Mouse (Mus musculus): ENCODE data around the gene Gm11492. TPM values are rescaled to one million over a fixed set of nuclear protein-coding genes. Genes with fewer than 3 reads are reported as not detected.

Gm11492 gene
- polyA plus RNA-seq, 1 experiment from 2014 or later = not detected

GRCm38 (mm10) chr11:87579713-87580112 is 13.3 kb downstream of the Gm11492 start:
- Histone ChIP-seq H3K9ac (no peak overlapping the region; the same call in 1 of the 2 replicates), H3K9me3 (replicated peaks) (no peaks in the 10 kb centered on the region)
- 49% methylated on average over 1 of the region's 1 CpGs for WGBS (ENCODE audit: insufficient replicate concordance)

GRCm38 (mm10) chr11:87580543-87581085 is 14.2 kb downstream of the Gm11492 start:
- ATAC-seq (ENCODE audit: insufficient read depth) = no peak
- WGBS (ENCODE audit: insufficient replicate concordance) = 56% methylated on average over 10 of the region's 10 CpGs

More at GRCm38 (mm10) chr11:87579713-87580112, 13.3 kb downstream of the Gm11492 start:
- ATAC-seq (ENCODE audit: insufficient read depth) = no peak
- Histone ChIP-seq H3K27me3 (peaks cover 11% of the 10 kb centered on the region), H3K4me2 (peak overlapping the region; percentile 97; the same call in 1 of the 2 replicates), H3K4me1 (replicated peaks) (peaks cover 25% of the 10 kb centered on the region), H3K36me3 (replicated peaks) (no peaks in the 10 kb centered on the region), H3K4me3 (replicated peaks) (no peak overlapping the region), H3K27ac (replicated peaks) (peak overlapping the region; percentile 41; the same call in 1 of the 2 replicates)

GRCm38 (mm10) chr11:87581161-87581865 is 14.9 kb downstream of the Gm11492 start:
- Histone ChIP-seq H3K4me2 (no peak overlapping the region), H3K4me3 (replicated peaks) (no peak overlapping the region), H3K9ac (no peak overlapping the region), H3K27ac (replicated peaks) (no peak overlapping the region), H3K27me3 (peaks cover 8% of the 10 kb centered on the region; the same call in 1 of the 2 replicates), H3K4me1 (replicated peaks) (peaks cover 25% of the 10 kb centered on the region), H3K9me3 (replicated peaks) (no peaks in the 10 kb centered on the region), H3K36me3 (replicated peaks) (no peaks in the 10 kb centered on the region)
- ATAC-seq (ENCODE audit: insufficient read depth) = no peak
- WGBS (ENCODE audit: insufficient replicate concordance) = 75% methylated on average over 12 of the region's 12 CpGs

More at GRCm38 (mm10) chr11:87580543-87581085, 14.2 kb downstream of the Gm11492 start:
- no peak overlapping the region for H3K9ac ChIP-seq
- H3K9me3 ChIP-seq (replicated peaks) = no peaks in the 10 kb centered on the region
- H3K36me3 ChIP-seq (replicated peaks) = no peaks in the 10 kb centered on the region
- peaks cover 11% of the 10 kb centered on the region for H3K27me3 ChIP-seq
- no peak overlapping the region for H3K27ac ChIP-seq (replicated peaks)
- no peak overlapping the region for H3K4me2 ChIP-seq
- peaks cover 25% of the 10 kb centered on the region for H3K4me1 ChIP-seq (replicated peaks)
- H3K4me3 ChIP-seq (replicated peaks) = no peak overlapping the region

- ATAC-seq (ENCODE audit: insufficient read depth) = no peak
- Histone ChIP-seq H3K4me3 (replicated peaks) (no peak overlapping the region), H3K4me1 (replicated peaks) (peaks cover 25% of the 10 kb centered on the region), H3K36me3 (replicated peaks) (no peaks in the 10 kb centered on the region), H3K4me2 (no peak overlapping the region), H3K27ac (replicated peaks) (no peak overlapping the region), H3K9me3 (replicated peaks) (no peaks in the 10 kb centered on the region), H3K27me3 (peaks cover 4% of the 10 kb centered on the region; the same call in 1 of the 2 replicates), H3K9ac (no peak overlapping the region)
- WGBS (ENCODE audit: insufficient replicate concordance) = 63% methylated on average over 8 of the region's 8 CpGs
Measured at GRCm38 (mm10) chr11:87581933-87582710, 15.7 kb downstream of the Gm11492 start.

GRCm38 (mm10) chr11:87583291-87584034 is 17.0 kb downstream of the Gm11492 start:
- Histone ChIP-seq H3K4me2 (no peak overlapping the region), H3K27ac (replicated peaks) (no peak overlapping the region), H3K9me3 (replicated peaks) (no peaks in the 10 kb centered on the region), H3K4me3 (replicated peaks) (no peak overlapping the region), H3K9ac (no peak overlapping the region), H3K36me3 (replicated peaks) (no peaks in the 10 kb centered on the region), H3K27me3 (no peaks in the 10 kb centered on the region), H3K4me1 (replicated peaks) (peaks cover 14% of the 10 kb centered on the region)
- no peak for ATAC-seq (ENCODE audit: insufficient read depth)
- 56% methylated on average over 6 of the region's 6 CpGs for WGBS (ENCODE audit: insufficient replicate concordance)

GRCm38 (mm10) chr11:87584711-87585505 is 18.5 kb downstream of the Gm11492 start:
- peaks cover 9% of the 10 kb centered on the region for H3K4me1 ChIP-seq (replicated peaks)
- H3K27me3 ChIP-seq = no peaks in the 10 kb centered on the region
- ATAC-seq (ENCODE audit: insufficient read depth) = no peak
- no peaks in the 10 kb centered on the region for H3K36me3 ChIP-seq (replicated peaks)
- no peaks in the 10 kb centered on the region for H3K9me3 ChIP-seq (replicated peaks)
- H3K9ac ChIP-seq = no peak overlapping the region
- H3K4me3 ChIP-seq (replicated peaks) = no peak overlapping the region
- H3K4me2 ChIP-seq = no peak overlapping the region
- H3K27ac ChIP-seq (replicated peaks) = peak overlapping the region; percentile 6; the same call in 1 of the 2 replicates
- 70% methylated on average over 10 of the region's 10 CpGs for WGBS (ENCODE audit: insufficient replicate concordance)

- Histone ChIP-seq H3K9ac (no peak overlapping the region), H3K4me3 (replicated peaks) (no peak overlapping the region), H3K4me1 (replicated peaks) (peaks cover 20% of the 10 kb centered on the region), H3K36me3 (replicated peaks) (no peaks in the 10 kb centered on the region), H3K27ac (replicated peaks) (no peak overlapping the region), H3K4me2 (no peak overlapping the region), H3K9me3 (replicated peaks) (no peaks in the 10 kb centered on the region), H3K27me3 (no peaks in the 10 kb centered on the region)
- ATAC-seq (ENCODE audit: insufficient read depth) = no peak
- WGBS (ENCODE audit: insufficient replicate concordance) = 76% methylated on average over 5 of the region's 5 CpGs
Measured at GRCm38 (mm10) chr11:87587211-87587874, 20.9 kb downstream of the Gm11492 start.

- ATAC-seq (ENCODE audit: insufficient read depth) = no peak
- no peaks in the 10 kb centered on the region for H3K27me3 ChIP-seq
- H3K4me2 ChIP-seq = 0 out of 2 replicates have a peak overlapping the region, but pooled peaks have one; percentile 87
- H3K9ac ChIP-seq = no peak overlapping the region
- no peak overlapping the region for H3K27ac ChIP-seq (replicated peaks)
- H3K36me3 ChIP-seq (replicated peaks) = 0 out of 2 replicates have a peak, but pooled peaks cover 7% of the 10 kb centered on the region
- H3K9me3 ChIP-seq (replicated peaks) = no peaks in the 10 kb centered on the region
- WGBS (ENCODE audit: insufficient replicate concordance) = 87% methylated on average over 8 of the region's 8 CpGs
- no peak overlapping the region for H3K4me3 ChIP-seq (replicated peaks)
- peaks cover 42% of the 10 kb centered on the region for H3K4me1 ChIP-seq (replicated peaks)
Measured at GRCm38 (mm10) chr11:87589605-87590004, 23.2 kb downstream of the Gm11492 start.

- Histone ChIP-seq H3K9me3 (replicated peaks) (no peaks in the 10 kb centered on the region), H3K36me3 (replicated peaks) (0 out of 2 replicates have a peak, but pooled peaks cover 8% of the 10 kb centered on the region), H3K4me1 (replicated peaks) (peaks cover 56% of the 10 kb centered on the region), H3K9ac (peak overlapping the region; percentile 81), H3K27me3 (no peaks in the 10 kb centered on the region), H3K4me2 (peak overlapping the region; percentile 87), H3K27ac (replicated peaks) (peak overlapping the region; percentile 96), H3K4me3 (replicated peaks) (peak overlapping the region; percentile 74)
- no peak for ATAC-seq (ENCODE audit: insufficient read depth)
- 2% methylated on average over 25 of the region's 25 CpGs for WGBS (ENCODE audit: insufficient replicate concordance)
Measured at GRCm38 (mm10) chr11:87590841-87591525, 24.5 kb downstream of the Gm11492 start.
